Mouse (Mus musculus): ENCODE measurements around the gene Ttc22. TPM values are rescaled to one million over a fixed set of nuclear protein-coding genes. Genes with fewer than 3 reads are reported as not detected.

Ttc22 gene
- polyA plus RNA-seq, 1 experiment from 2014 or later: 0.36 TPM

GRCm38 (mm10) chr4:106688636-106689296, 66.5 kb downstream of the Ttc22 start:
- Histone ChIP-seq H3K36me3 (ENCODE audit: control insufficient read depth, insufficient read depth, low read length) (no peaks in the 10 kb centered on the region), H3K9ac (ENCODE audit: low read length) (no peak overlapping the region), H3K4me1 (ENCODE audit: control insufficient read depth, insufficient read depth, low read length) (no peaks in the 10 kb centered on the region), H3K4me3 (ENCODE audit: low read depth, low read length) (no peak overlapping the region), H3K4me2 (ENCODE audit: low read depth) (no peak overlapping the region), H3K27me3 (ENCODE audit: control insufficient read depth, insufficient read depth, low read length) (no peaks in the 10 kb centered on the region), H3K27ac (ENCODE audit: low read depth, low read length) (no peak overlapping the region), H3K9me3 (ENCODE audit: control insufficient read depth, low read length) (no peaks in the 10 kb centered on the region)
- no peak for ATAC-seq (ENCODE audit: insufficient read depth, low FRiP score, low TSS enrichment)
- 40% methylated on average over 3 of the region's 3 CpGs for WGBS
- no peak for DNase-seq (ENCODE audit: low spot score)

Other genes with a start within 250 kb of the Ttc22 start
- gene Pcsk9, start 158.1 kb upstream of the Ttc22 start, polyA plus RNA-seq (2014; fragmentation: Nextera tagmentation; extraction: Ambion mirVana): 1.1 and 1.2 TPM in 2 replicates
- not detected in 2 replicates for gene Bsnd, start 130.1 kb upstream of the Ttc22 start, polyA plus RNA-seq (2014; fragmentation: Nextera tagmentation; extraction: Ambion mirVana)
- gene Dhcr24, start 61.4 kb upstream of the Ttc22 start, polyA plus RNA-seq (2014; fragmentation: Nextera tagmentation; extraction: Ambion mirVana): 28.2 and 30.4 TPM in 2 replicates
- 0.20 and 0.27 TPM in 2 replicates for gene Lexm, start 5.2 kb upstream of the Ttc22 start, polyA plus RNA-seq (2014; fragmentation: Nextera tagmentation; extraction: Ambion mirVana)
- gene Pars2, start 28.6 kb downstream of the Ttc22 start, polyA plus RNA-seq (2014; fragmentation: Nextera tagmentation; extraction: Ambion mirVana): 11.5 and 12.5 TPM in 2 replicates
- gene Ttc4, start 56.5 kb downstream of the Ttc22 start, polyA plus RNA-seq (2014; fragmentation: Nextera tagmentation; extraction: Ambion mirVana): 96.0 and 114 TPM in 2 replicates
- gene Mroh7, start 108.5 kb downstream of the Ttc22 start, polyA plus RNA-seq (2014; fragmentation: Nextera tagmentation; extraction: Ambion mirVana): not detected in 2 replicates
- gene Fam151a, start 111.5 kb downstream of the Ttc22 start, polyA plus RNA-seq (2014; fragmentation: Nextera tagmentation; extraction: Ambion mirVana): not detected in 2 replicates
- gene Acot11, start 182.6 kb downstream of the Ttc22 start, polyA plus RNA-seq (2014; fragmentation: Nextera tagmentation; extraction: Ambion mirVana): 1.4 and 1.8 TPM in 2 replicates

All from neural tube, embryonic 11.5 days (tissue).